Mouse (Mus musculus) liver, embryonic 16.5 days (tissue): ENCODE measurements around the gene Lamp5. TPM values are rescaled to one million over a fixed set of nuclear protein-coding genes. Genes with fewer than 3 reads are reported as not detected.

Source experiments
- ATAC-seq: fragments of 200-750 bp; cut with Nextera tagmentation; 2 replicates; pipeline ENCODE4 v1.8.0; 2017; ENCODE audit warnings: low read depth, mild to moderate bottlenecking, moderate number of reproducible peaks, moderate library complexity
- H3K27ac ChIP-seq: fragments of 300-500 bp; sonication (generic); 2 replicates; pipeline ENCODE4 v1.5.1; 2014; ENCODE audit warnings: mild to moderate bottlenecking, low read length
- H3K27me3 ChIP-seq: fragments of 300-500 bp; sonication (generic); 2 replicates; pipeline ENCODE4 v1.6.1; 2014; ENCODE audit warnings: low read depth, low read length, mixed read lengths; ENCODE audit not compliant: control insufficient read depth, insufficient read depth
- H3K36me3 ChIP-seq: fragments of 300-500 bp; sonication (generic); 2 replicates; pipeline ENCODE4 v1.6.1; 2014; ENCODE audit warnings: mild to moderate bottlenecking; ENCODE audit not compliant: control insufficient read depth, insufficient read depth
- H3K4me1 ChIP-seq: fragments of 300-500 bp; sonication (generic); 2 replicates; pipeline ENCODE4 v1.6.1; 2014; ENCODE audit warnings: low read depth, low read length, mixed read lengths; ENCODE audit not compliant: control insufficient read depth
- H3K4me2 ChIP-seq: fragments of 300-500 bp; sonication (generic); 2 replicates; pipeline ENCODE4 v1.6.1; 2014; ENCODE audit warnings: low read depth, low read length, mixed read lengths
- H3K4me3 ChIP-seq: fragments of 300-500 bp; sonication (generic); 2 replicates; pipeline ENCODE4 v1.5.1; 2014; ENCODE audit warnings: low read depth, mild to moderate bottlenecking, low read length
- H3K9ac ChIP-seq: fragments of 300-500 bp; sonication (generic); 2 replicates; pipeline ENCODE4 v1.6.1; 2014; ENCODE audit warnings: low read depth, low read length
- H3K9me3 ChIP-seq: fragments of 300-500 bp; sonication (generic); replicated peaks from 2 replicates; pipeline ENCODE4 v1.6.1; 2016; ENCODE audit warnings: low read length; ENCODE audit not compliant: control insufficient read depth
- WGBS: fragments of 180-500 bp; shearing (Covaris S2); extraction: QIAGEN DNeasy Blood & Tissue Kit; methylation state at CpG from one replicate; pipeline ENCODE4 v1.1.7; 2014; ENCODE audit not compliant: insufficient replicate concordance; 5-methylcytosine and 5-hydroxymethylcytosine counted together
- polyA plus RNA-seq: library from polyadenylated mRNA; unstranded; fragments of >200 nt; fragmentation: Nextera tagmentation; extraction: Ambion mirVana; gene quantifications from 2 replicates; pipeline ENCODE4 v1.2.1, GENCODE M21; 2015

Lamp5 gene
- 0.09 TPM in 1 of 2 replicates, not detected in the other for polyA plus RNA-seq

DNA sequence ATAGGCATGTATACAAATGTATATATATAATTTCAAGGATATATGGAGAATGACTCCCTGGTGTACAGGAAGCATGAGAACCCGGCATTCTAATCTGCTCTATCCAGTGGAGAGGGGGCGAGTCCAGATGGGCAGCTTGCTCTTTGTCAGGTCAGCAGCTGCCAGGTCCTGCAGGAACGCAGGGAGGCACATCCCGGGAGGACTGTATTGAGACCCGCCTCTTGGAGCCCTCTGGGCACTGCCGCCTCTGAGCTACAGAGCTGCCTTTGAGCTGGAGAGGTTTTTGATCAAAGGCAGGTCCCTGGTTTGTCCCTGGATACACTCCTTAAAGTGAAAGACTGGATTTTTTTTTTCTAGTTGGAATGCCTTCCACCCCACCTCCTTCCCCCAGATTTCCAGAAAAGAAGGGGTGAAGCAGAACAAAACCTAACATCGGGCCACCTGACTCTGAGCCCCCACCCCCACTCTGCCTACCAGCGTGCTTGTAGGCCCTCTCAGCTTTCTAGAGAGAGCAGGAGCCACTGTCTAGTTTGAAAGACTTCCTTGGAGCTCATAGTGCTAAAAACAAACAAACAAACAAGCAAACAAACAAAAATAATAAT, at the start of gene Lamp5:
Lamp5 (plus strand) TSS at position 552 of the 602 bp plus-strand sequence.
- no peak for ATAC-seq
- Histone ChIP-seq H3K4me3 (no peak within 1 kb of the TSS), H3K27ac (no peak within 1 kb of the TSS), H3K4me2 (no peak within 1 kb of the TSS), H3K9me3 (no peaks in the 10 kb centered on the region), H3K4me1 (no peaks in the 10 kb centered on the region), H3K36me3 (no peaks in the 10 kb centered on the region), H3K27me3 (peaks cover 3% of the 10 kb centered on the region; the same call in 1 of the 2 replicates), H3K9ac (no peak within 1 kb of the TSS)
- 21% methylated on average over 8 of the region's 8 CpGs for WGBS

DNA sequence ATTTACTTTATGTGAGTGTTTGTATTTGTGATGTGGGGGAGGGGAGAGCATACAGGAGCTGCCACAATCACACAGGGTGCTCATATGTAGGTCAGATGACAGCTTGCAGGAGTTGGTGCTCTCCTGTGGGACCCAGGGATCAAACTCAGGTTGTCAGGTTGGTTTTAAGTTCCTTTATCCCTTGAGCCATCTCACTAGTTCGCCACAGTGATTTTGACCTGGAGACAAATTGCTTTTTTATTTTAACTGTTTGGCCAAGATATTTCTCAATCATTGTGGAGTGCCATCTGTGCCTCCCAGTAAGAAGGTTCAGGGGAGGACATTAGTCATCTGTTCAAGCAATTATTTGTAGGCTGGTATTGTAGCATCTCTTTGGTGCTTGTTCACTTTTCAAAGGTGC, 48.2 kb upstream of the Lamp5 start:
- Histone ChIP-seq H3K27ac (no peak overlapping the region), H3K4me3 (no peak overlapping the region), H3K36me3 (no peaks in the 10 kb centered on the region), H3K27me3 (no peaks in the 10 kb centered on the region), H3K4me2 (no peak overlapping the region), H3K9me3 (no peaks in the 10 kb centered on the region), H3K4me1 (no peaks in the 10 kb centered on the region), H3K9ac (no peak overlapping the region)
- 56% methylated on average over 1 of the region's 1 CpGs for WGBS
- no peak for ATAC-seq

DNA sequence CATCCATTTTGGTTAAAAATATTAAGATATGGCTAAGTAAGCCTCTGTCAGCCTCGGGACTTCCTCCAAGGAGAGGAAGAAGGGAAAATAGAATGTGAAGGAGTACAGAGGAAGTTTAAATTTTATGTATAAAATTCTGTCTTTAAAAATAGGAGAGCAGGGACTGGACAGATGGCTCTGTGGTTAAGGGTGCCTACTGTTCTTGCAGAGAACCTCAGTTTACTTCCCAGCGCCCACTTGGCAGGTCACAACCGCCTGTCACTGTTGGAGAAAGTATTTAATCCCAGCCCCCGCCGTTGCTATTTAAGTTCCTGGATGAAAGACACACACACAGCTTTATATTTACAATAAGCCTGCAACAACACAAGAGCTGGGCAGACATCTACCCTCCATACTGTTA, 45.8 kb upstream of the Lamp5 start:
- Histone ChIP-seq H3K9me3 (no peaks in the 10 kb centered on the region), H3K36me3 (no peaks in the 10 kb centered on the region), H3K9ac (no peak overlapping the region), H3K27me3 (no peaks in the 10 kb centered on the region), H3K27ac (no peak overlapping the region), H3K4me3 (no peak overlapping the region), H3K4me2 (no peak overlapping the region), H3K4me1 (no peaks in the 10 kb centered on the region)
- ATAC-seq = no peak
- WGBS = 74% methylated on average over 5 of the region's 5 CpGs

DNA sequence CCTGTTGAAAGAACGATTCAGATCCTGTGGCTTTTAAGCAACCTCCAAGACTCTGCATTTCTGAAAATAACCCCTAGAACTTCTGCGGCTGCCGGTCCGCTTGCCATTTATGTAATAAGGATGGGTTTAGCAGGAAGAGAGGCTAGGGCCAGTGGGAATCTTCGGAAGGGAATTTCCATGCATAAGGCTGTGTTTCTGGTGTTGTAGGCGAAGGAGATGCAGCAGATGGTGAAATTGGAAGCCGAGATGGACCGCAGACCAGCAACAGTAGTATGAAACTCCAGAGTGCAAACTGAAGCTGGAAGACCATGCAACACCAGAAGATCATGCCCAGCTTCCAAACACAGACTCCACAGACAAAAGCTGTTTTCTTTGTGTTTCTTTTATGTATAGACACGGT, 39.3 kb upstream of the Lamp5 start:
- Histone ChIP-seq H3K4me3 (no peak overlapping the region), H3K9ac (no peak overlapping the region), H3K27ac (no peak overlapping the region), H3K4me1 (no peaks in the 10 kb centered on the region), H3K9me3 (no peaks in the 10 kb centered on the region), H3K27me3 (no peaks in the 10 kb centered on the region), H3K4me2 (no peak overlapping the region), H3K36me3 (no peaks in the 10 kb centered on the region)
- no peak for ATAC-seq
- 78% methylated on average over 9 of the region's 9 CpGs for WGBS

DNA sequence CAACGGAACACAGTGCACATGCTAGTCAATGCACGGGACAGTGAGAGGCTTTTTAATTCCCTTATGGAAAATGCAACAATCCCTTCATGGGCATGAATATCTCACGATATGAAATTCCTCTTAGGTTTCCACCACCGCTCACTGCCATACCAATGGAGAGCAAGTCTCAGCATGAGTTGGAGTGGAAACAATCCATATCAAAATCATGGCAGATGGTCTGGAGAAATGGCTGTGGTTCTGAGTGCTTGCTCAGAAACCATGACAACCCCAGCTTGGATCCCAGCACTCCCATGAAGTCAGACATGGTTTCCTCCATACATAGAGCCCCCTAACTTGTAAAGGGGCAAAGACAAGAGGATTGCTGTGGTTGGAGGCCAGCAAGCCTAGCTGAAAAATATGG, 3.6 kb upstream of the Lamp5 start:
- H3K4me1 ChIP-seq = no peaks in the 10 kb centered on the region
- no peak overlapping the region for H3K27ac ChIP-seq
- WGBS = 73% methylated on average over 4 of the region's 4 CpGs
- no peak overlapping the region for H3K4me3 ChIP-seq
- H3K27me3 ChIP-seq = peaks cover 3% of the 10 kb centered on the region; the same call in 1 of the 2 replicates
- no peaks in the 10 kb centered on the region for H3K9me3 ChIP-seq
- ATAC-seq = no peak
- no peak overlapping the region for H3K4me2 ChIP-seq
- H3K9ac ChIP-seq = no peak overlapping the region
- no peaks in the 10 kb centered on the region for H3K36me3 ChIP-seq

DNA sequence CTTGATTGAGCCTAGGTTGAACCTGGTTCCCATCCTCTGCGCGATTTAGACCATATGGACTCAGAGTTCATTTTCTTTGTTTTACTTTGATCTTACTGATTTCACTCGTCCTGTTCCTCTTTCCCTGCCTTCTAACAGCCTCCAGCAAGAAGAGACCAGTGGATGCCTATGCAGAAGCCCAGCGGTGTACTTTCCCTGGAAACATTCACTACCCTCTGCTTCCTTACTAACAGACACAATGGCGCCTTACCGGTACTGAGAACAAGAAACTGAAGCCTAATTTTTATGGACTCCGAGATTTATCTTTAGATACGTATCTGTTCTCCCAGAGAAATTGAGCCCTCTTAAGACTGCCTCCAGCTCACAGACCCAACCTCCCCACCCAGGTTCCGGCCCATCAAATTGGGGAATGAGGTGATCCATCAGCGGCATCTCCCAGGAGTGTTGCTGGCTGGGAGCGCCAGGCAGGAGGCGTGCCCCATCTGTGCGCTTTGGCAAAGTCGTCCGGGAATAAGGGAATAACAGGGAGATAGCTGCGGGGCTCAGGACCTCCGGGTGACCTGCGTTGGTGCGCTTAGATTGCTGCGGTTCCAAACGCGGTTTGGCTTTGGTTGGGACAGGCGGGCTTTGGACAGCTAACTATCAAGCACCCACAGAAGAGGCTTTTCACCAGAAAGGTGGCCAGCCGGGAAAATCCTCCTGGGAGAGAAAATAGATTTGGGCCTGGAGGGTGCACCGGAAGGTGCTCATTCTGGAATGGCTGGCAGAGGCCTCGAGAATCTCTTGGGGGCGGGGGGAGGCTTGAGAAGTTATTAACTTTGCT, 1.0 kb upstream of the Lamp5 start:
- Histone ChIP-seq H3K27ac (no peak overlapping the region), H3K4me3 (no peak overlapping the region), H3K4me2 (no peak overlapping the region), H3K27me3 (peaks cover 3% of the 10 kb centered on the region; the same call in 1 of the 2 replicates), H3K9me3 (no peaks in the 10 kb centered on the region), H3K9ac (no peak overlapping the region), H3K4me1 (no peaks in the 10 kb centered on the region), H3K36me3 (no peaks in the 10 kb centered on the region)
- ATAC-seq = no peak
- 18% methylated on average over 27 of the region's 27 CpGs for WGBS

DNA sequence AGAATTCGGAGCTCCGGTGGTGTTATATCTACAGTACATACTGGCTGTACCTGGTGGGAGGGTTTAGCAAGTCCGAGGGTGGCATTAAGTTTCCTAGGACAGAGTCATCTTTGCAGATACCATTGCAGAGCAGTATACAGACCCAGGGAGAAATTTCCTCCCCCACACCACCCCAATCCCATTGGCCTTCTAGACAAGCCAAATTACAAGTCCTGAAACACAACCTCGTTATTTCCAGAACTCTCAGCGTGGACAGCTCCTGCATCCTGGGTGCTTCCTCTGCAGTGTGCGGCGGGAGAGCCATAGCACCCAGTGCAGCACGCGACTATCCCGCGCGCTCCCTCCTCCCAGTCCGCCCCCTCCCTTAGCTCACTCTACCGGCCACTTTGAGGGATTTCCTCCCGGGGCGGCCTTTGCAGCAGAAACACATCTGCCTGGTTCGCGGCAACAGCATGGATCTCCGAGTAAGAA, 5.9 kb downstream of the Lamp5 start:
- H3K9me3 ChIP-seq = no peaks in the 10 kb centered on the region
- H3K4me2 ChIP-seq = no peak overlapping the region
- H3K27ac ChIP-seq = no peak overlapping the region
- H3K36me3 ChIP-seq = no peaks in the 10 kb centered on the region
- no peak overlapping the region for H3K9ac ChIP-seq
- ATAC-seq = no peak
- H3K4me1 ChIP-seq = no peaks in the 10 kb centered on the region
- 4% methylated on average over 19 of the region's 19 CpGs for WGBS
- H3K4me3 ChIP-seq = no peak overlapping the region
- peaks cover 34% of the 10 kb centered on the region for H3K27me3 ChIP-seq

DNA sequence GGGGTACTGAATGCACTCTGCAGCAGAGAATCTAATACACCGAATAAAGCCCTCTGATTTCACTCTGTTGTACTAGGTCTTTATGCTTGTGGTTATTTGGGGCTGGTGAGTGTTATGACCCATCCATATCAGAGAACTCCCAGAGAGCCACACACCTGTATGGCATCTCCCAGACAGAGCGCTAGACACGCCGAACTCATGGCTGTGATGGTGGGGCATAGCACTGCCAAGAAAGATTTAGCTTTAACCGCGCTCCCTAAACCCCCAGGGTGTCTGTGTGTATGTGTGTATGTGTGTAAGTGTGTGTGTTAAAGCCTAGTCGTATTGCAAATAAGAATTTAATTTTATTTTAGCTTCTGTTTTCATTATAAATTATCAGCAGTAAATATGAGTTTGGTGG, 6.4 kb downstream of the Lamp5 start:
- 6% methylated on average over 7 of the region's 7 CpGs for WGBS
- H3K9me3 ChIP-seq = no peaks in the 10 kb centered on the region
- H3K4me3 ChIP-seq = no peak overlapping the region
- H3K9ac ChIP-seq = no peak overlapping the region
- peaks cover 34% of the 10 kb centered on the region for H3K27me3 ChIP-seq
- H3K4me1 ChIP-seq = no peaks in the 10 kb centered on the region
- no peaks in the 10 kb centered on the region for H3K36me3 ChIP-seq
- no peak overlapping the region for H3K27ac ChIP-seq
- no peak overlapping the region for H3K4me2 ChIP-seq
- ATAC-seq = no peak

DNA sequence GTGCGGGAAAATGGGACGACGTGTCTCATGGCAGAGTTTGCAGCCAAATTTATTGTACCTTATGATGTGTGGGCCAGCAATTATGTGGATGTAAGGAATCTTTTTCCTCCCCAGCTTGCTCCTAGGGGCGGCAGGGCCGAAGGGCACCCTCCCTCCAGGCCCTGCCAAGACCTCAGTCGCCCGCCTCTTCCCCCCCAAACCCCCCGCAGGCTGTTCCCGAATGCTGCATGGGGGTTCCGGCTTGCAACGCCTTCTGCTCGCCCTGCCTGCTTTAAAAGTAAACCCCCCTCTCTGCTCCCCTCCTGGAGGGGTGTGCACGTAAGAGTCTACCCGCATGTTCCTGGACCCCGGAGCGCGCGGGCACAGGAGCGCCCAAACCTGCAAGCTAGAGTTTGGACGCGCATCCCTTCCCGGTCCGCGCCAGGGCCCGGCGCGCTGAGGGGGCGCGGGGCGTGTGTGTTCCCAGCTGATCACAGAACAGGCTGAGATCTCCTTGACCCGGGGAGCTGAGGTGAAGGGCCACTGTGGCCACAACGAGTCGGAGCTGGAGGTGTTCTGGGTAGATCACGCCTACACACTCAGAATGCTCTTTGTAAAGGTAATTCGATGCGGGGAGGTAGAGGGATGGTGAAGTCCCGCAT, 7.1 kb downstream of the Lamp5 start:
- 6% methylated on average over 37 of the region's 37 CpGs for WGBS
- peaks cover 34% of the 10 kb centered on the region for H3K27me3 ChIP-seq
- H3K27ac ChIP-seq = no peak overlapping the region
- H3K9ac ChIP-seq = no peak overlapping the region
- no peaks in the 10 kb centered on the region for H3K36me3 ChIP-seq
- no peak for ATAC-seq
- H3K4me3 ChIP-seq = no peak overlapping the region
- no peak overlapping the region for H3K4me2 ChIP-seq
- H3K9me3 ChIP-seq = no peaks in the 10 kb centered on the region
- no peaks in the 10 kb centered on the region for H3K4me1 ChIP-seq
